Mouse (Mus musculus) urinary bladder, postnatal 10 days (tissue): Measurements from ENCODE around the gene Ccdc141.

Experiments
- DNase-seq: peaks from one replicate; pipeline ENCODE4 v3.0.0; 2022; ENCODE audit warnings: low spot score

The Ccdc141 gene

GRCm38 (mm10) chr2:76972051-76972450 is 198.4 kb downstream of the Ccdc141 start:
- no peak for DNase-seq

DNA sequence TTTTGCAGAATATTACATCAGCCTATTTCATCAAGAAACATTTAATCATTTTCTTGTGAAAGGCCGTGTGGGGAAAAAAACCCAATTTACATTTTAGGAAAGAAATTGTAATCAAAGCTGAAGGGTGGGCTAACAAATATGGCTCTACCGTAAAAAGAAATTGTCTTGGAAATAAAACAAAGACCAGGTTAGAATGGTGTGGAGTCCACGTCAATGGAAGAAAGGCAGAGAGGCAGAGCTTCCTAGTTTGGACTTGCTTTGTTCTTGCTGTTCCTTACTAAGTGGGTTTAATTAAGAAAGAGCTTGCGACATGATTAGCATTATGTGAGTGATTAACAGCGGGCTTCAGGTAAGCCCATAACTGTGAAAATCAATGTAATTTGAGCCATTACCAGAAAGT is 199.4 kb downstream of the Ccdc141 start:
- no peak for DNase-seq

- DNase-seq: no peak
Measured at GRCm38 (mm10) chr2:76970669-76971068, 199.8 kb downstream of the Ccdc141 start.

DNA sequence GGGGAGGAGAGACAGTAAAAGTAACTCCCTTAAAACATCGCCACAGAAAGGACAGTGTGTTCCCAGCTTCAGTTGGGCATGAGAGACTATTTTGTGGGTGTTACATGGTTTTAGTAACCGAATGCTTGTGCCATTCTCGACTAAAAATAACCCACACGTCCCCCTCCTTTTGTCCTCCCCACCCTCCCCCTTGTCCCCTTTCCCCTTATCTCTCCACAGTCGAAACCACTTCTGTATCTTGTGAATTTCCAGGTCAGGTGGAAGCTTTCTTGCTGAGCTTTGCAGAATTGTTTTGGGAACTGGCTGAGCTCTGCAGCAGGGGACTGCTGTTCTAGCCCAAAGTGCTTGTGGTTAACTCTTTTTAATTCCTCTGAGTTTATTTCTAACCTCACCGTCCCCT is 200.2 kb downstream of the Ccdc141 start:
- no peak for DNase-seq

GRCm38 (mm10) chr2:76969637-76970036 is 200.8 kb downstream of the Ccdc141 start:
- no peak for DNase-seq

- DNase-seq: no peak
Measured at GRCm38 (mm10) chr2:76968919-76969318, 201.5 kb downstream of the Ccdc141 start.

DNA sequence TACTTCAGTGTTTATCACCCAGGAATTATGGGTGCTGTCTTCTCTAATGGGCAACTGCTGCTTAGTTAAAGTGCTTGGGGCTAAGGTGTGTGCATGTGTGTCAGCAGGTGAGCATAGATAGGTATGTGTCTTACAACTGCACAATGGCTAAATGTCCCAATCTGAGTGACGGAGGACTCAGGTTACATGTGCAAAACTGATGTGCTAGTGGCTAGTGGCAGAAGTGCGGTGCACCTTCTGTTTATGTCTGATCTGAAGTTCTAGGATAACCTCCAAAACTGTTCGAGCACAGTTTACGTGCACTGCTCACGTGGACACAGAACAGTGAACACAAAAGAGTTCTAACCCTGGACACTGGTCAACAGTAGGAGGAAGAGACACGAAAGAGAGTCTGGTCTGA is 203.9 kb downstream of the Ccdc141 start:
- no peak for DNase-seq

GRCm38 (mm10) chr2:76966013-76966412 is 204.4 kb downstream of the Ccdc141 start:
- no peak for DNase-seq

DNA sequence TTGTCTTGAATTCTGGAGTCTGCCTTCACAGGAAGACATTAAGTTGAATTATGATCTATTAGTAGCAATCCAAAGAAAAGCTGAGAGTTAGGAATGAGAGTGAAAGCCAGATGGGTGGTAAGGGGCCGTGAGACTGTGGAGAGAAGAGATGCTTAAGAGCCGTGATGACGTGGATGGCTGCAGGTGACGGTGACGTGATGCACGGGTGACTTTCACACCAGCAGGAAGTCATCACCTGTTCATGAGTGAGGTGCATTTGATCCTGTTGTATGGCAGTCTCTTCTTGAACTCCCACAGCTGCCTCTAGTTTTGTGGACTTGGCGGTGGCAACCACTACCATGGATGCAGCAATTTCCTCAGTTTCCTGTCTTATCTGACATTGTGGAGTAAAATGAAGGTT is 204.9 kb downstream of the Ccdc141 start:
- DNase-seq: no peak

DNA sequence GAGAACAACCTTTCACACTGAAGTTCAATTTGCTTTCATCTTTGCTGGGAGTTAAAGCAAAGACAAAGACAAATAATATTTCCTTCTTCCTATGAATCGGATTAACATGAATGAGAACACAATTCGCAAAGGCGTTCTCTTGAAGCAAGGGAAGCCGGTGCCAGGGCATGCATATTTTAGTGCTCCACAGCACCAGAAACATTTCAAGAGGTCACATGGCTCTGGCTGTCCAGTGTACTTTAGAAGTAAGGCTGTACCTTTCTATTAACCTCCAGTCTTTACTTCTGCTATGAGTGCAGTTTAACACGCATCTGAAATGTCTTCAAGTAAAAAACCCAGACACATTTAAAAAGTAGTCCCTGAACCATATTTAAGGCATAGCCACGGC is 208.4 kb downstream of the Ccdc141 start:
- no peak for DNase-seq

DNA sequence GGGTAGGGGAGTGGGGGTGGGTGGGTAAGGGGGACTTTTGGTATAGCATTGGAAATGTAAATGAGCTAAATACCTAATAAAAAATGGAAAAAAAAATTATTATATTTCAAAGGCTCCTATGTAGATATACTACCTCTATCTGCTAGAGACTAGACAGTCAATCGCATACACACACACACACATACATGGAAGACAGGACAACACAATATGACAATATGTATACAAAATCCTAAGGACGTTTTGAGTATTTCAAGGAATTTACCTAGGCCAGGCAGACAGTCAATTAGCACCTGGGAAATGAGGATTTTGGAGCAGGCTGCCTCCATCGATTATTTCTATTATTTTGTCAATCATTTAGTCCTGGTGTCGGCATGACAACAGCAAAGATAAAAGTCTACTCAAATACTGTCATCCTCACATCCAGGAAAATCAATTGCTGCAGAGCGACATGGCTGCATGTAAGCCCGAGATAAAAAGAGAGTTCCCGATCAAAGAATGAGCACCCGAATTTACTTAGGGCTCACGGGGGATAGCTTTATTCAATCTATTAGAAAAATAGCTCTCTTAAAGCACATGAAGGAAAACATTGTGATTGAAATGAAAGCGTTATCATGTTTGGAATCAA is 208.9 kb downstream of the Ccdc141 start:
- no peak for DNase-seq
